Mouse (Mus musculus): ENCODE measurements around the gene Prdm2.

Gene Prdm2

DNA sequence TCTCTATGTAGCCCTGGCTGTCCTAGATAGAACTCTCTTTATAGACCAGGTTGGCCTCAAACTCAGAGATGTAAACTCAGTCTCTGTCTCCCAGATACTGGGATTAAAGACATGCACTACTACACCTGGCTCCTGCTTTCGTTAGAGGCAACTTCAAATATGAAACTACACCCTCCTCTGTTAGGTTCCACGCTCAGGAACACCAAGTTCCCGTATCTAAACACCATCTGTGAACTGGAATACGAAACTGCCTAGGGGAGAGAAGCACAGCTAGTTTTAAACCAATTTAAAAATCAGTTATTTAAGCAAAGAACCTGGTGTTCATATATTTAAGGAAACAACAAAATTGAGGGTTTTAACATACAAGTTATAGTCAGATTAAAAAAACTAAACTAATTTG, 56.9 kb downstream of the Prdm2 start:
- no peak for DNase-seq (ENCODE audit: extremely low read depth, insufficient read length, low spot score)

GRCm38 (mm10) chr4:143155036-143155435, 57.8 kb downstream of the Prdm2 start:
- DNase-seq (ENCODE audit: extremely low read depth, insufficient read length, low spot score) = no peak

DNA sequence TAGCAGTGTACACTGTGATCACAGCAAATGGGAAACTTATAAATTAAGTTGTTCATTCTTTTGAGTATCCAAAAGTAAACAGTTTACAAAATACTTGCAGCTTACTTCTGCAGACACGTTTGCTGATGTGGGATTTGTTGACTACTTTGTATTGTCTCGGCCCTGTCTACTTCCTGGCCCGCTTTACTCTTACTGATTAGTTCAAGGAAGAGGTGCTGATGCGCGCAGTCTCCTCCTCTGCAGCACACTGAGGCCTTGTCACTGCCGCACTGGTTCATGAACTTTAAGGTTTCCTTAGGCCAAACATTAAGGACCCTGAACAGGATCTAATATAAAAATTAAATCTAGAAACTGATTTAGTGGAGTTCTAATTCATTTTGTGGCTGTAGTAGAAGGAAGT, 58.2 kb downstream of the Prdm2 start:
- no peak for DNase-seq (ENCODE audit: extremely low read depth, insufficient read length, low spot score)

GRCm38 (mm10) chr4:143152634-143153033, 60.2 kb downstream of the Prdm2 start:
- no peak for DNase-seq (ENCODE audit: extremely low read depth, insufficient read length, low spot score)

DNA sequence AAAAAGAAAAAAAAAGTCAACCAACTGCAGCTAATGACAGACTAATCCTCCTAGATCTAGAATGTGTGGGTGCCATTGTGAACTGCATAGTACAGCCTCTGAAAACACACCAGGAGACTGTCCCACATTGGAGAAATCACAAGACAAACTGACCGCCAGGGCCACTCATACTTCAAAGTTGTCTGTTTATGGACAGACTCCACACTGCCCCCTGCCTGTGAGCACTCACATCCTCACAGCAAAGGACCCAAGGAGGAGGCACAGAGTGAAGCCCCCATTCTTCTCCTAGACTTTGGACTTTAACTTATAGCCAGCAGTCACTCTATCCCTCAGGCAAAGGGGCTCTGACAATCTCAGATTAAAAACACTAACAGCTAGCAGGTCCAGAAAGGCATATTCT, 61.5 kb downstream of the Prdm2 start:
- DNase-seq (ENCODE audit: extremely low read depth, insufficient read length, low spot score) = no peak

- no peak for DNase-seq (ENCODE audit: extremely low read depth, insufficient read length, low spot score)
These were observed 65.1 kb downstream of the Prdm2 start for GRCm38 (mm10) chr4:143147666-143148065.

DNA sequence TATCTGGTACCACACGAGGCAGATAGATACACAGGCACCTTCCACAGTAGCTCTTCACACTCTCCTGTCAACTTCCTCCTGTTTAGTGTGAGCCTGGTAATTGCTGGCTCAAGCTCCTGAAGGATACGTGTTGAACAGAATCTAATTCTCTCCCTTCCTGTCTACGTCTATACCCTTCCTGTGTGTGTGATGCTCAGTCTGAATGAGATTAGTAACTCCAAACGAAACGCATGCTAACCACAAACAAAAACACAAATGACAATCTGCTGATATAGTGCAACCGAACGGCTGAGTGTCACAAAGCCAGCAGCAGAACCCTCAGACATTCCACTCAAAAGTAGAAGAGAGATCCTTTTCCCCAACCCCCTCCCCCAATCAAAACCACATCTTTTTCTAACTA, 69.2 kb downstream of the Prdm2 start:
- DNase-seq (ENCODE audit: extremely low read depth, insufficient read length, low spot score) = no peak

- DNase-seq (ENCODE audit: extremely low read depth, insufficient read length, low spot score) = no peak
These were observed 71.0 kb downstream of the Prdm2 start for GRCm38 (mm10) chr4:143141645-143142259.

DNA sequence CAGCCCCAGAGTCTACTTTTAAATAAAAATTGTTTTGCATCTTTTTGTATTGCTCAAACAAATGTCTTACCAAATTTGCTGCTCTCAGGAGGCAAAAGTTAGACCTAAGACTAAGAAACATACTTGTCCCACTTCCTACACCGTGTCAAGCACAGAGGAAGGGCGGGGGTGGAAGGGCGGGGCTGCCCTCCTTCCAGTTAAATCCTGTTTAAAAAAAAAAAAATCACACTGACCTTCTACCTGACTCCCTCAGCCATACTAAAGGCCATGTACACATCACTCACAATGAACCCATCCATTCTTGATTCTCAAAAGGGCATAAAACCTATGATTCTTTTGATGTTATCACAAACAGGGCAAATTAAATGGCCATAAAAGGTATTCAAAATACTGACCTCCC, 71.9 kb downstream of the Prdm2 start:
- no peak for DNase-seq (ENCODE audit: extremely low read depth, insufficient read length, low spot score)

DNA sequence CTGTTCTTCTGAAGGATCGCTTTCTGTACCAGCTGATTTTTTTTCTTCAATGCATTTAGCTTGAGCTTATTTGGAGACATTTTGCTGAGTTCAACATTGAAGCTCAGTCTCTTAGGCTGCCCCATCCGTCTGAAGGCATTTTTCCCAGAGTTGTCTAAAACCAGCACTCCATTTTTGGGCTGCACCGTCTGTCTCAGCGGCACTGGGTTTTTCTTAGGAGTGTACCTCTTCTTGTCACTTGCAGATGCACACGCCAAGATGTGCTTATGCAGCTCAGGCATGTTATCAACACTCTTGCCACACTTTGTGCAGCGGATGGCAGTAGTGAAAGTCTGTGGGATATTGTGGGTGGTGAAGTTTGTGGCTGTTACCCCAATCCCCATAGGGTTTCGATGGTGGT, 80.4 kb downstream of the Prdm2 start:
- no peak for DNase-seq (ENCODE audit: extremely low read depth, insufficient read length, low spot score)

GRCm38 (mm10) chr4:143130441-143130840, 82.4 kb downstream of the Prdm2 start:
- DNase-seq (ENCODE audit: extremely low read depth, insufficient read length, low spot score) = no peak

- no peak for DNase-seq (ENCODE audit: extremely low read depth, insufficient read length, low spot score)
These were observed 83.5 kb downstream of the Prdm2 start for GRCm38 (mm10) chr4:143129261-143129760.

DNA sequence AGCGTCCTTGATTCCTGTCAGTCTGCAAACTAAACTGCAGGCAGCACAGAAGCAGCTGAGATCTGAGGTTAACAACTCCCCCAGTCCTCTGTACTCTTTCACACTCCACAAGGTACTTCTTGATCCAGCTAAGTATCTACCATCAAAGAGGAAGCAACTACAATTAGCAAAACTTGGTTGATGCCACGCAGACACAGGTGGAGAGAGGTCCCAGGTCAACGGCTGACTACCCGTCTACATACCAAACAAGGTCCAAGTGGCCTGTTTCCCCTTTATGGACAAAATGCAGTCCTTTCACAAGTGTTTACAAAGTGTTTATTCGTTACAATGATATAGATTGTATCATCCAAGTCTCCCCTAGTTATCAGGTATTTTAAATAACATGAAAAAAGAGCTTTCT, 85.6 kb downstream of the Prdm2 start:
- DNase-seq (ENCODE audit: extremely low read depth, insufficient read length, low spot score) = no peak

DNA sequence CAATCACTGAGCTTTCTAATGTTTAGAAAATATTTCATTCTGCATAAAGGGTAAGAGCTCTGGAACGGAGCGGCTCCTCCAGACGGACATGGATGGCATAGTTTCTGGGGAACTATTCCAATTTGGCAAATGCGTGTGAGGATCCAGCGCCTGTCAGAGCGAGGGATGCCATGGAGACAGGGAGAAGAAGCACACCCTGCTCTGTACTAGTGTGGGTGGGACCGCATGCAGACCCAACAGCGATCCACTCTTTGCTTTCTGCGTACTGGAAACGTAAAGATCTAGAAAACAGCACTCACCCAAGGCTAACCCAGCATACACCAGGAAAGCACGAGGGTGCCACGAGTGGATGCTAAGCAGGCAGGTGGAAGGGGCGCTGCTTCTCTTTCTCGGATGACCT, 86.3 kb downstream of the Prdm2 start:
- DNase-seq (ENCODE audit: extremely low read depth, insufficient read length, low spot score) = no peak

DNA sequence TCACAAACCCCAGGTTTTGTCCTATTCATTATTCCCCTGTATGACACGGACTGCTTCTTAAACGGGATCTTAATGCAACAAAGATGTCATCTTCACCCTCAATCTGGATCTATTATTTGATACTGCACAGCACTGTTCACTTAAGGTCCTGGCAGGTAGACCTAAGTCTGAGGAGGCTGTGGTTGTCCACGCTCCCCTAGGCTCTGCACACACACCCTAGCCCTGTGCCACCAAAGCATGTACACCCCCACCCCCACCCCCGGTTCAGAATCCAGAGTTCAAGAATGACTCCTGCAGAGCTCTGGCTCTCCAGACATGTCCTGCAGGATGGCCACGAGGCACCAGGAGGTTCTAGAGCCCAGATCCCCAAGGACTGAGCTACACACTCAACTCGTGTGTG, 87.5 kb downstream of the Prdm2 start:
- no peak for DNase-seq (ENCODE audit: extremely low read depth, insufficient read length, low spot score)

DNA sequence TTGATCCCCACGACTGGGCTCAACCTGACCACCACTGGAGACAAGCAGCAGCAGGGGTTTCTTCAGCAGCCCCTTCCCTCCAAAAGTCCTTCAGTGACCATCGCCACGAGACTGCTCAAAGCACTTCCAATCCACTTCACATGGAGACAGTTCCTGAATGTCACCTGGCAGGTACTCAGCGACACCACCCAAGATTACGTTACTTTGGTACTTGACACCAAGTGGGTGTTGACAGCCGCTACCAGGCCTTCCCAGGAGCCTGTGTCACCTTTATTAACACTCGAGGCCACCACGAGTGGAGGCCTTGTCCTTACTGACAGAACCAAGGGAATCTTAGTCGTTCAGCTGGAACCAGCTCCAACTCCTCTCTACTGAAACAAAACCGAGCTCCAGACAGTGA, 89.8 kb downstream of the Prdm2 start:
- no peak for DNase-seq (ENCODE audit: extremely low read depth, insufficient read length, low spot score)

- no peak for DNase-seq (ENCODE audit: extremely low read depth, insufficient read length, low spot score)
These were observed 91.6 kb downstream of the Prdm2 start for GRCm38 (mm10) chr4:143121174-143121573.

GRCm38 (mm10) chr4:143120008-143120407, 92.8 kb downstream of the Prdm2 start:
- DNase-seq (ENCODE audit: extremely low read depth, insufficient read length, low spot score) = peak; percentile 70

DNA sequence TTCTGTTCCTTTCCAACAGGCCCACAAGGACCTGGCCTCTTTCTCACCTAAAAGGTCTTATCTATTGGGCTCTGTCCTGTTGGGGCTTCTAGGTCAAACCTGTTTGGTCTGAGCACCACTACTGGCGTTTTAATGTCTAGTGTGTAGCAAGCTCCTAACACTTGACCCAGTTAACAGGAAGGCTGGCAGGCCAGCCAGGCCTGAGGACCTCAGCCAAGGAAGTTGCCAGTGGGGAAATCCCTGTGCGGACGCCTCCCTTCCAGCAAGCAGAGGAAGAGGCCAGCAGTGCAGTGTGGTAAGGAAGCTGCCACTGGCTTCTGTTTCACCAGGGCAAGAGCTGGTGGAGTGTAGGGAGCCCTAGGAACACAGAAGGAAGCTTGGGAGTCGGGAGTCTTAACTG, 94.0 kb downstream of the Prdm2 start:
- DNase-seq (ENCODE audit: extremely low read depth, insufficient read length, low spot score) = peak; percentile 61

- DNase-seq (ENCODE audit: extremely low read depth, insufficient read length, low spot score) = no peak
These were observed 96.9 kb downstream of the Prdm2 start for GRCm38 (mm10) chr4:143115851-143116250.

- DNase-seq (ENCODE audit: extremely low read depth, insufficient read length, low spot score) = no peak
These were observed 98.4 kb downstream of the Prdm2 start for GRCm38 (mm10) chr4:143114232-143114979.

- DNase-seq (ENCODE audit: extremely low read depth, insufficient read length, low spot score) = no peak
These were observed 99.8 kb downstream of the Prdm2 start for GRCm38 (mm10) chr4:143112985-143113384.

Data from 3134 (cell line).